Mouse (Mus musculus) kidney, embryonic 15.5 days (tissue): ENCODE data around the gene Ppih. TPM values are rescaled to one million over a fixed set of nuclear protein-coding genes. Genes with fewer than 3 reads are reported as not detected.

Source experiments
- ATAC-seq: fragments of 200-750 bp; cut with Nextera tagmentation; replicated peaks from 2 replicates; pipeline ENCODE4 v1.8.0; 2017; ENCODE audit warnings: moderate TSS enrichment; ENCODE audit not compliant: low FRiP score
- H3K27ac ChIP-seq: fragments of 300-500 bp; sonication (generic); 2 replicates; pipeline ENCODE4 v1.5.1; 2015; ENCODE audit warnings: mild to moderate bottlenecking, inconsistent platforms
- H3K27me3 ChIP-seq: fragments of 300-500 bp; sonication (generic); 2 replicates; pipeline ENCODE4 v1.6.1; 2015; ENCODE audit warnings: inconsistent platforms
- H3K36me3 ChIP-seq: fragments of 300-500 bp; sonication (generic); 2 replicates; pipeline ENCODE4 v1.6.1; 2015; ENCODE audit warnings: inconsistent platforms
- H3K4me1 ChIP-seq: fragments of 300-500 bp; sonication (generic); 2 replicates; pipeline ENCODE4 v1.6.1; 2015; ENCODE audit warnings: inconsistent platforms
- H3K4me2 ChIP-seq: fragments of 300-500 bp; sonication (generic); 2 replicates; pipeline ENCODE4 v1.6.1; 2015; ENCODE audit warnings: moderate library complexity, mild to moderate bottlenecking, inconsistent platforms
- H3K4me3 ChIP-seq: fragments of 300-500 bp; sonication (generic); replicated peaks from 2 replicates; pipeline ENCODE4 v1.5.1; 2015; ENCODE audit warnings: mild to moderate bottlenecking, inconsistent platforms
- H3K9ac ChIP-seq: fragments of 300-500 bp; sonication (generic); 2 replicates; pipeline ENCODE4 v1.6.1; 2015; ENCODE audit warnings: mild to moderate bottlenecking, inconsistent platforms
- H3K9me3 ChIP-seq: fragments of 300-500 bp; sonication (generic); replicated peaks from 2 replicates; pipeline ENCODE4 v1.6.1; 2016; ENCODE audit warnings: inconsistent platforms
- WGBS: fragments of 180-500 bp; shearing (Covaris S2); methylation state at CpG from one replicate; pipeline ENCODE4 v1.1.7; 2015; ENCODE audit warnings: mixed read lengths; 5-methylcytosine and 5-hydroxymethylcytosine counted together
- polyA plus RNA-seq: library from polyadenylated mRNA; unstranded; fragments of >200 nt; fragmentation: Nextera tagmentation; extraction: Ambion mirVana; gene quantifications from 2 replicates; pipeline ENCODE4 v1.2.1, GENCODE M21; 2015

Ppih gene
- polyA plus RNA-seq, 1 experiment from 2014 or later = 102 TPM

GRCm38 (mm10) chr4:119305418-119305817, 14.9 kb downstream of the Ppih start:
- no peak overlapping the region for H3K4me2 ChIP-seq
- no peaks in the 10 kb centered on the region for H3K27me3 ChIP-seq
- peak; percentile 89 for ATAC-seq
- H3K27ac ChIP-seq = peak overlapping the region; percentile 84
- H3K36me3 ChIP-seq = peaks cover 43% of the 10 kb centered on the region
- H3K4me1 ChIP-seq = peaks cover 6% of the 10 kb centered on the region; the same call in 1 of the 2 replicates
- H3K4me3 ChIP-seq = no peak overlapping the region
- WGBS = 43% methylated on average over 5 of the region's 5 CpGs
- H3K9me3 ChIP-seq = no peaks in the 10 kb centered on the region
- H3K9ac ChIP-seq = no peak overlapping the region

GRCm38 (mm10) chr4:119303291-119303690, 17.1 kb downstream of the Ppih start:
- Histone ChIP-seq H3K4me1 (peaks cover 6% of the 10 kb centered on the region; the same call in 1 of the 2 replicates), H3K9ac (no peak overlapping the region), H3K4me3 (no peak overlapping the region), H3K27ac (no peak overlapping the region), H3K4me2 (no peak overlapping the region), H3K9me3 (no peaks in the 10 kb centered on the region), H3K27me3 (no peaks in the 10 kb centered on the region), H3K36me3 (peaks cover 26% of the 10 kb centered on the region)
- 94% methylated on average over 8 of the region's 8 CpGs for WGBS
- ATAC-seq = no peak

GRCm38 (mm10) chr4:119301777-119302176, 18.6 kb downstream of the Ppih start:
- peaks cover 6% of the 10 kb centered on the region; the same call in 1 of the 2 replicates for H3K4me1 ChIP-seq
- peaks cover 11% of the 10 kb centered on the region for H3K36me3 ChIP-seq
- H3K4me3 ChIP-seq = no peak overlapping the region
- no peaks in the 10 kb centered on the region for H3K27me3 ChIP-seq
- 85% methylated on average over 3 of the region's 3 CpGs for WGBS
- ATAC-seq = no peak
- H3K9me3 ChIP-seq = no peaks in the 10 kb centered on the region
- no peak overlapping the region for H3K4me2 ChIP-seq
- no peak overlapping the region for H3K9ac ChIP-seq
- H3K27ac ChIP-seq = no peak overlapping the region

- no peaks in the 10 kb centered on the region for H3K27me3 ChIP-seq
- 91% methylated on average over 3 of the region's 3 CpGs for WGBS
- H3K4me2 ChIP-seq = no peak overlapping the region
- H3K27ac ChIP-seq = no peak overlapping the region
- no peak overlapping the region for H3K4me3 ChIP-seq
- H3K9me3 ChIP-seq = no peaks in the 10 kb centered on the region
- no peak for ATAC-seq
- peaks cover 5% of the 10 kb centered on the region; the same call in 1 of the 2 replicates for H3K4me1 ChIP-seq
- H3K9ac ChIP-seq = no peak overlapping the region
- peaks cover 8% of the 10 kb centered on the region; the same call in 1 of the 2 replicates for H3K36me3 ChIP-seq
Observed at GRCm38 (mm10) chr4:119300761-119301160, 19.6 kb downstream of the Ppih start.

- 0 out of 2 replicates have a peak, but pooled peaks cover 5% of the 10 kb centered on the region for H3K36me3 ChIP-seq
- H3K27me3 ChIP-seq = no peaks in the 10 kb centered on the region
- peaks cover 10% of the 10 kb centered on the region for H3K4me1 ChIP-seq
- no peak overlapping the region for H3K9ac ChIP-seq
- WGBS = 46% methylated on average over 2 of the region's 2 CpGs
- no peak overlapping the region for H3K4me2 ChIP-seq
- H3K27ac ChIP-seq = no peak overlapping the region
- H3K9me3 ChIP-seq = no peaks in the 10 kb centered on the region
- ATAC-seq = no peak
- no peak overlapping the region for H3K4me3 ChIP-seq
Observed at GRCm38 (mm10) chr4:119297361-119297760, 23.0 kb downstream of the Ppih start.

GRCm38 (mm10) chr4:119295134-119295453, 25.3 kb downstream of the Ppih start:
- WGBS = 5% methylated on average over 6 of the region's 6 CpGs

GRCm38 (mm10) chr4:119294415-119295133, 25.8 kb downstream of the Ppih start, which contains the start of gene Ybx1:
Gene Ybx1 (minus strand): TSS chr4:119294604.
- H3K27ac ChIP-seq = peak within 1 kb of the TSS; percentile 96
- no peaks in the 10 kb centered on the region for H3K9me3 ChIP-seq
- 0% methylated on average over 61 of the region's 61 CpGs for WGBS
- peaks cover 17% of the 10 kb centered on the region; the same call in 1 of the 2 replicates for H3K36me3 ChIP-seq
- peaks cover 28% of the 10 kb centered on the region for H3K4me1 ChIP-seq
- H3K9ac ChIP-seq = peak within 1 kb of the TSS; percentile 86
- peak within 1 kb of the TSS; percentile 58 for H3K4me3 ChIP-seq
- peak within 1 kb of the TSS; percentile 72 for H3K4me2 ChIP-seq
- H3K27me3 ChIP-seq = no peaks in the 10 kb centered on the region
- ATAC-seq = peak; percentile 99

More at GRCm38 (mm10) chr4:119295134-119295453, 25.3 kb downstream of the Ppih start:
- Histone ChIP-seq H3K4me3 (peak overlapping the region; percentile 58), H3K9ac (peak overlapping the region; percentile 86), H3K27ac (peak overlapping the region; percentile 96), H3K4me1 (peaks cover 28% of the 10 kb centered on the region), H3K4me2 (peak overlapping the region; percentile 72), H3K36me3 (peaks cover 13% of the 10 kb centered on the region; the same call in 1 of the 2 replicates), H3K27me3 (no peaks in the 10 kb centered on the region), H3K9me3 (no peaks in the 10 kb centered on the region)
- no peak for ATAC-seq

GRCm38 (mm10) chr4:119293574-119294258, 26.6 kb downstream of the Ppih start:
- ATAC-seq = peak; percentile 37
- Histone ChIP-seq H3K4me3 (peak overlapping the region; percentile 58), H3K36me3 (peaks cover 22% of the 10 kb centered on the region; the same call in 1 of the 2 replicates), H3K4me2 (peak overlapping the region; percentile 72), H3K9me3 (no peaks in the 10 kb centered on the region), H3K27me3 (no peaks in the 10 kb centered on the region), H3K27ac (peak overlapping the region; percentile 96), H3K4me1 (peaks cover 31% of the 10 kb centered on the region), H3K9ac (peak overlapping the region; percentile 84)
- under 1% methylated on average over 57 of the region's 80 CpGs for WGBS

- WGBS = 1% methylated on average over 24 of the region's 24 CpGs
- no peaks in the 10 kb centered on the region for H3K27me3 ChIP-seq
- peak overlapping the region; percentile 72 for H3K4me2 ChIP-seq
- H3K4me3 ChIP-seq = peak overlapping the region; percentile 58
- H3K9ac ChIP-seq = peak overlapping the region; percentile 84
- peak overlapping the region; percentile 96 for H3K27ac ChIP-seq
- no peak for ATAC-seq
- no peaks in the 10 kb centered on the region for H3K9me3 ChIP-seq
- peaks cover 27% of the 10 kb centered on the region for H3K36me3 ChIP-seq
- H3K4me1 ChIP-seq = peaks cover 36% of the 10 kb centered on the region
Observed at GRCm38 (mm10) chr4:119292771-119293573, 27.4 kb downstream of the Ppih start.

GRCm38 (mm10) chr4:119291921-119292320, 28.4 kb downstream of the Ppih start:
- peaks cover 34% of the 10 kb centered on the region for H3K36me3 ChIP-seq
- 70% methylated on average over 1 of the region's 1 CpGs for WGBS
- peaks cover 42% of the 10 kb centered on the region for H3K4me1 ChIP-seq
- peak overlapping the region; percentile 72 for H3K4me2 ChIP-seq
- peak overlapping the region; percentile 84; the same call in 1 of the 2 replicates for H3K9ac ChIP-seq
- H3K27ac ChIP-seq = no peak overlapping the region
- no peaks in the 10 kb centered on the region for H3K9me3 ChIP-seq
- H3K27me3 ChIP-seq = no peaks in the 10 kb centered on the region
- peak overlapping the region; percentile 58 for H3K4me3 ChIP-seq
- ATAC-seq = no peak

- Histone ChIP-seq H3K9me3 (no peaks in the 10 kb centered on the region), H3K4me3 (no peak overlapping the region), H3K27me3 (no peaks in the 10 kb centered on the region), H3K9ac (no peak overlapping the region), H3K4me1 (peaks cover 31% of the 10 kb centered on the region), H3K27ac (peak overlapping the region; percentile 4; the same call in 1 of the 2 replicates), H3K4me2 (no peak overlapping the region), H3K36me3 (peaks cover 86% of the 10 kb centered on the region)
- ATAC-seq = no peak
- 44% methylated on average over 2 of the region's 2 CpGs for WGBS
Observed at GRCm38 (mm10) chr4:119285336-119285735, 35.0 kb downstream of the Ppih start.
